Mouse (Mus musculus) central nervous system, embryonic 11.5 days (tissue): Measurements from ENCODE around the gene Rbmxl2. TPM values are rescaled to one million over a fixed set of nuclear protein-coding genes. Genes with fewer than 3 reads are reported as not detected.

Experiments used
- polyA plus RNA-seq: library from polyadenylated mRNA; depleted of rRNA; stranded (reverse); fragments of >200 nt; gene quantifications from 2 replicates; pipeline ENCODE4 v1.2.3, GENCODE M21; 2012; rRNA removed

The Rbmxl2 gene
- polyA plus RNA-seq: 0.08 and 0.12 TPM in 2 replicates

GRCm38 (mm10) chr7:107209204-107209860 lies at the start of gene Rbmxl2:
TSS of gene Rbmxl2 (plus strand) at chr7:107209445.

GRCm38 (mm10) chr7:107166690-107167089 lies 42.6 kb upstream of the Rbmxl2 start, which contains the start of gene Nlrp14:
TSS of gene Nlrp14 (plus strand) at chr7:107166990.

Other genes with a start within 250 kb of the Rbmxl2 start
- gene Olfr6, start 245.5 kb upstream of the Rbmxl2 start, polyA plus RNA-seq: not detected in 2 replicates
- not detected in 2 replicates for gene Olfr711, start 234.0 kb upstream of the Rbmxl2 start, polyA plus RNA-seq
- not detected in 2 replicates for gene Olfr2, start 203.4 kb upstream of the Rbmxl2 start, polyA plus RNA-seq
- gene Olfr713, start 178.3 kb upstream of the Rbmxl2 start, polyA plus RNA-seq: not detected in 2 replicates
- not detected in 2 replicates for gene Olfr714, start 138.5 kb upstream of the Rbmxl2 start, polyA plus RNA-seq
- not detected in 2 replicates for gene Olfr17, start 116.2 kb upstream of the Rbmxl2 start, polyA plus RNA-seq
- not detected in 2 replicates for gene Olfr715b, start 99.1 kb upstream of the Rbmxl2 start, polyA plus RNA-seq
- not detected in 2 replicates for gene Olfr715, start 78.4 kb upstream of the Rbmxl2 start, polyA plus RNA-seq
- gene Olfr716, start 71.1 kb upstream of the Rbmxl2 start, polyA plus RNA-seq: not detected in 2 replicates
- not detected in 2 replicates for gene Nlrp14, start 42.5 kb upstream of the Rbmxl2 start, polyA plus RNA-seq
- 4.8 and 5.1 TPM in 2 replicates for gene Syt9, start 161.3 kb downstream of the Rbmxl2 start, polyA plus RNA-seq